In the genomic region with DNA sequence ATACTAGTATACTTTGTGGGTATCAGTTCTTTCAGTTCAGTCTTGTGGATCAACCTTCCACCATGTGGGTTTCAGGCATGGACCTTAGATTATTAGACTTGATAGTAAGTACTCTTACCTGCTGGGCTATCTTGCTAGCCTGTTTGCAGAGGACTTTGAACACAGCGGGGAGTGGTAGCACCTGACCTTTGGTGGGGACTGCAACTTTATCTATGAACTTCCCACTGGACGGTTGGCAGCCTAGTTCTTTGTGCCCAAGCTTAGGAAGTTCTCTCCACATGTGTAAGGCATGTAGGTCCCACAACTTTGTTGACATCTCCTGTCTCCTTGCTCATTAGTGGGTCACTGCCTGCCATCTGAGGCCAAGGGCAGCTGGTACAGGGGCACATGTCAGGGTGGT, we compare ENCODE assay signal across 8 mouse cellular contexts. TPM values are rescaled to one million over a fixed set of nuclear protein-coding genes. Genes with fewer than 3 reads are reported as not detected.
DNase-seq lines count a peak whose midpoint lies in the region; ATAC-seq and TF ChIP-seq lines count a peak whose summit lies in the region.
"Had no signal": no experiment of that assay in that cellular context is flagged by ENCODE, and none has a peak within 500 bp of the region (broad histone marks: within the 10 kb centered on the region; RNA-seq: fewer than 3 reads in every experiment).

No protein-coding gene starts in this region.

- peak overlapping the region; percentile 31 for H3K4me2 ChIP-seq in heart, embryonic 15.5 days
- H3K4me2 ChIP-seq in intestine, embryonic 16.5 days (ENCODE audit: low read depth, low read length): peak overlapping the region; percentile 56
- peak overlapping the region; percentile 12 for H3K4me2 ChIP-seq in stomach, postnatal 0 days (replicated peaks; ENCODE audit: low read depth)
- H3K4me2 ChIP-seq: forebrain, embryonic 12.5 days had no signal

- H3K4me3 ChIP-seq in heart, embryonic 15.5 days: peak overlapping the region; percentile 7; the same call in 1 of the 2 replicates
- peak overlapping the region; percentile 91 for H3K4me3 ChIP-seq in megakaryocyte, embryonic 14.5 days (replicated peaks)
- H3K4me3 ChIP-seq in intestine, embryonic 16.5 days (ENCODE audit: low read length): peak overlapping the region; percentile 26
- no peak overlapping the region for H3K4me3 ChIP-seq in stomach, postnatal 0 days (ENCODE audit: low read depth, low read length)
- H3K4me3 ChIP-seq: forebrain, embryonic 12.5 days had no signal

- intact Hi-C loops in heart, postnatal 25 days (cut with DNase I): no loop called here

- peaks cover 73% of the 10 kb centered on the region for H3K4me1 ChIP-seq in heart, embryonic 15.5 days (replicated peaks)
- H3K4me1 ChIP-seq in megakaryocyte, embryonic 14.5 days: peaks cover 90% of the 10 kb centered on the region
- H3K4me1 ChIP-seq in intestine, embryonic 16.5 days (ENCODE audit: control insufficient read depth, insufficient read depth, low read length): peaks cover 70% of the 10 kb centered on the region
- H3K4me1 ChIP-seq in stomach, postnatal 0 days (replicated peaks; ENCODE audit: control insufficient read depth, insufficient read depth): peaks cover 12% of the 10 kb centered on the region

- TF ChIP-seq CTCF in stomach, postnatal 0 days (IDR thresholded peaks at IDR 0.05; ENCODE audit: low read depth): no peak

- H3K36me3 ChIP-seq in heart, embryonic 15.5 days: no peaks in the 10 kb centered on the region
- H3K36me3 ChIP-seq in megakaryocyte, embryonic 14.5 days (replicated peaks; ENCODE audit: low read length): peaks cover 55% of the 10 kb centered on the region
- no peaks in the 10 kb centered on the region for H3K36me3 ChIP-seq in intestine, embryonic 16.5 days (ENCODE audit: control insufficient read depth, insufficient read depth, low read length)
- no peaks in the 10 kb centered on the region for H3K36me3 ChIP-seq in stomach, postnatal 0 days (ENCODE audit: control insufficient read depth, insufficient read depth, low read length)
- H3K36me3 ChIP-seq: forebrain, embryonic 12.5 days had no signal

- TF ChIP-seq EP300 in stomach, postnatal 0 days (optimal IDR thresholded peaks at IDR 0.05): no peak

- 66% methylated on average over 2 of the region's 2 CpGs for WGBS in heart, embryonic 15.5 days
- 56% methylated on average over 2 of the region's 2 CpGs for WGBS in intestine, embryonic 16.5 days
- WGBS in stomach, postnatal 0 days: 48% methylated on average over 2 of the region's 2 CpGs

- H3K27ac ChIP-seq in heart, embryonic 15.5 days: peak overlapping the region; percentile 51
- peak overlapping the region; percentile 94 for H3K27ac ChIP-seq in intestine, embryonic 16.5 days (ENCODE audit: low read length)
- H3K27ac ChIP-seq in stomach, postnatal 0 days (replicated peaks): peak overlapping the region; percentile 82
- H3K27ac ChIP-seq: forebrain, embryonic 12.5 days had no signal

- ATAC-seq in heart, embryonic 15.5 days (replicated peaks; ENCODE audit: insufficient number of reproducible peaks, insufficient read depth, low FRiP score, low read depth): no peak
- no peak for ATAC-seq in megakaryocyte, adult 5-6 weeks (ENCODE audit: poor library complexity, severe bottlenecking)
- ATAC-seq in intestine, embryonic 16.5 days: peak; percentile 11; the same call in 1 of the 2 replicates
- ATAC-seq in stomach, postnatal 0 days (ENCODE audit: low FRiP score, low TSS enrichment): no peak

- H3K9me3 ChIP-seq in heart, embryonic 15.5 days (replicated peaks): no peaks in the 10 kb centered on the region
- H3K9me3 ChIP-seq in megakaryocyte, embryonic 14.5 days: no peaks in the 10 kb centered on the region
- H3K9me3 ChIP-seq in intestine, embryonic 16.5 days (ENCODE audit: control insufficient read depth, low read length): no peaks in the 10 kb centered on the region
- no peaks in the 10 kb centered on the region for H3K9me3 ChIP-seq in stomach, postnatal 0 days (ENCODE audit: control insufficient read depth, low read length)
- H3K9me3 ChIP-seq: forebrain, embryonic 12.5 days had no signal

- no peak overlapping the region for H3K9ac ChIP-seq in heart, embryonic 15.5 days
- peak overlapping the region; percentile 48; the same call in 1 of the 2 replicates for H3K9ac ChIP-seq in intestine, embryonic 16.5 days (ENCODE audit: low read depth, low read length)
- H3K9ac ChIP-seq in stomach, postnatal 0 days (ENCODE audit: low read length): peak overlapping the region; percentile 31; the same call in 1 of the 2 replicates
- H3K9ac ChIP-seq: forebrain, embryonic 12.5 days had no signal

- DNase-seq in heart, postnatal 25 days (ENCODE audit: low spot score): no peak
- no peak for DNase-seq in stomach, postnatal 0 days (ENCODE audit: low spot score)
- no peak for DNase-seq in neural tube, embryonic 10.5 days (ENCODE audit: extremely low spot score, low spot score)

- H3K27me3 ChIP-seq in heart, embryonic 15.5 days: no peaks in the 10 kb centered on the region
- H3K27me3 ChIP-seq in megakaryocyte, embryonic 14.5 days (replicated peaks): no peaks in the 10 kb centered on the region
- H3K27me3 ChIP-seq in intestine, embryonic 16.5 days (replicated peaks; ENCODE audit: control insufficient read depth, insufficient read depth, low read length): no peaks in the 10 kb centered on the region
- no peaks in the 10 kb centered on the region for H3K27me3 ChIP-seq in stomach, postnatal 0 days (ENCODE audit: control insufficient read depth, insufficient read depth, low read length)

RNA-seq across cellular contexts. Expression of a gene that starts 3.0 kb away (rescaled TPM):
- 53.3 and 76.0 TPM in 2 replicates for polyA plus RNA-seq in heart, embryonic 15.5 days (2015; fragmentation: Nextera tagmentation; extraction: Ambion mirVana)
- total RNA-seq in heart, postnatal 25 days (2021): 10 to 100 TPM; 73.6 to 81.8 TPM
- polyA plus RNA-seq in megakaryocyte, embryonic 14.5 days (2012; ENCODE audit: insufficient read depth, low replicate concordance): 158 and 191 TPM in 2 replicates
- 34.2 and 37.2 TPM in 2 replicates for total RNA-seq in megakaryocyte, adult 5-6 weeks (2015)
- total RNA-seq in megakaryocyte, adult 5-6 weeks (2017): 10.5 and 16.3 TPM in 2 replicates
- polyA plus RNA-seq in intestine, embryonic 16.5 days (2015; fragmentation: Nextera tagmentation; extraction: Ambion mirVana): 172 and 174 TPM in 2 replicates
- 105 and 108 TPM in 2 replicates for polyA plus RNA-seq in stomach, postnatal 0 days (2015; fragmentation: Nextera tagmentation; extraction: Ambion mirVana)

RNA-seq across cellular contexts. Expression of a gene that starts 20.2 kb away (rescaled TPM):
- polyA plus RNA-seq in heart, embryonic 15.5 days (2015; fragmentation: Nextera tagmentation; extraction: Ambion mirVana): 11.9 and 22.3 TPM in 2 replicates
- 10 to 100 TPM; 14.6 to 14.9 TPM for total RNA-seq in heart, postnatal 25 days (2021)
- 2.5 and 7.8 TPM in 2 replicates for polyA plus RNA-seq in megakaryocyte, embryonic 14.5 days (2012; ENCODE audit: insufficient read depth, low replicate concordance)
- total RNA-seq in megakaryocyte, adult 5-6 weeks (2015): 5.6 and 5.8 TPM in 2 replicates
- total RNA-seq in megakaryocyte, adult 5-6 weeks (2017): 2.7 and 3.3 TPM in 2 replicates
- polyA plus RNA-seq in intestine, embryonic 16.5 days (2015; fragmentation: Nextera tagmentation; extraction: Ambion mirVana): 10.8 and 13.0 TPM in 2 replicates
- polyA plus RNA-seq in stomach, postnatal 0 days (2015; fragmentation: Nextera tagmentation; extraction: Ambion mirVana): 6.7 and 8.3 TPM in 2 replicates

RNA-seq across cellular contexts. Expression of a gene that starts 55.7 kb away (rescaled TPM):
- polyA plus RNA-seq in heart, embryonic 15.5 days (2015; fragmentation: Nextera tagmentation; extraction: Ambion mirVana): 52.1 and 63.2 TPM in 2 replicates
- total RNA-seq in heart, postnatal 25 days (2021): 10 to 100 TPM; 27.6 to 28.0 TPM
- polyA plus RNA-seq in megakaryocyte, embryonic 14.5 days (2012; ENCODE audit: insufficient read depth, low replicate concordance): 9.2 and 13.5 TPM in 2 replicates
- total RNA-seq in megakaryocyte, adult 5-6 weeks (2015): 13.3 and 18.7 TPM in 2 replicates
- 32.7 and 37.7 TPM in 2 replicates for total RNA-seq in megakaryocyte, adult 5-6 weeks (2017)
- 67.4 and 74.7 TPM in 2 replicates for polyA plus RNA-seq in intestine, embryonic 16.5 days (2015; fragmentation: Nextera tagmentation; extraction: Ambion mirVana)
- 39.8 and 42.1 TPM in 2 replicates for polyA plus RNA-seq in stomach, postnatal 0 days (2015; fragmentation: Nextera tagmentation; extraction: Ambion mirVana)
